Comparison of ENCODE assay signal across 27 mouse cellular contexts in the genomic region with DNA sequence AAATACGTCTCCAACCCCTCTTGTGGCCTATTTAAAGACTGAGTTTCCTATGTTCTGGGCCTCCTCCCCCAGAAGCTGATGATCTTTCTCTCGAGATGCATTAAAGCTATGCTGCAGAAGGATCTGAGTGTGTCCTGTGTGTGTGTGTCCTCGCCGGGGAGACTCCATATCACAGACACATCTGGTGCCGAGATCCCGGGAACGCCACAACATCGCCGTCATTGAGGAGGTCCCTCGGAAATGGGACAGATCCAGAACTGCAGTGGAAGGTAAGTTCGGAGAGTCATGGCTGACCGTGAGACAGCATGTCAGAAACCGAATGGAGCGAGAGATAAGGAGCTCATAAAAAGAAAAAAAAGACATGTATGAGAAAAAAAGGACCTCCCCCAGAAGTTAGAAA. TPM values are rescaled to one million over a fixed set of nuclear protein-coding genes. Genes with fewer than 3 reads are reported as not detected.
"Had no signal": no experiment of that assay in that cellular context is flagged by ENCODE, and none has a peak within 500 bp of the region (broad histone marks: within the 10 kb centered on the region; RNA-seq: fewer than 3 reads in every experiment).

No protein-coding gene starts in this region.

RNA-seq across cellular contexts. Expression of a gene that starts 53.3 kb away (rescaled TPM):
- polyA plus RNA-seq: heart, embryonic 10.5 days; heart, embryonic 11.5 days; heart, embryonic 12.5 days; heart, embryonic 13.5 days; heart, embryonic 14.5 days; heart, embryonic 15.5 days; heart, embryonic 16.5 days; heart, postnatal 0 days; hindbrain, embryonic 10.5 days; hindbrain, embryonic 11.5 days; hindbrain, embryonic 12.5 days; hindbrain, embryonic 13.5 days; hindbrain, embryonic 14.5 days; hindbrain, embryonic 15.5 days; hindbrain, embryonic 16.5 days; hindbrain, postnatal 0 days; inflammation-experienced regulatory T-cells, adult 6 months; intestine, embryonic 14.5 days; intestine, embryonic 15.5 days; intestine, embryonic 16.5 days; intestine, postnatal 0 days; kidney, adult 2 months; kidney, embryonic 14.5 days; kidney, embryonic 15.5 days; kidney, embryonic 16.5 days; kidney, postnatal 0 days; large intestine, adult 2 months had no signal
